Mouse (Mus musculus): ENCODE results near the gene Cep290. TPM values are rescaled to one million over a fixed set of nuclear protein-coding genes. Genes with fewer than 3 reads are reported as not detected.
A peak's percentile ranks its signal among the peaks of the same experiment; 100 is the strongest.
"Not testable (repeated sequence)": the region's sequence is repeated elsewhere in the genome, so short reads cannot be mapped to it uniquely, and the experiment has no call there.

Gene Cep290
- total RNA-seq (2021), result 1 to 10 TPM; 3.0 to 4.0 TPM

GRCm38 (mm10) chr10:100487097-100487978 is at the start of gene Cep290, which contains the start of gene Tmtc3:
Gene Cep290 (plus strand): TSS chr10:100487558.
Gene Tmtc3 (minus strand): TSS chr10:100487350.
- DNase-seq (ENCODE audit: low spot score), result peak; percentile 90
- intact Hi-C loops (cut with DNase I), result loop anchor here (2.0 to 5.0 kb wide), 2 partner anchors 100 to 1381 kb away; partner anchors contain the start of gene Poc1b

GRCm38 (mm10) chr10:100449394-100449793 is 38.0 kb upstream of the Cep290 start:
- DNase-seq (ENCODE audit: low spot score), result no peak
- intact Hi-C loops (cut with DNase I), result no loop called here

GRCm38 (mm10) chr10:100460515-100460914 is 26.8 kb upstream of the Cep290 start:
- intact Hi-C loops (cut with DNase I), result no loop called here
- DNase-seq (ENCODE audit: low spot score), result no peak

GRCm38 (mm10) chr10:100475040-100475439 is 12.3 kb upstream of the Cep290 start:
- intact Hi-C loops (cut with DNase I), result loop anchor here (1.0 kb wide), 1 partner anchor 833 kb away; no protein-coding TSS in a partner anchor
- no peak for DNase-seq (ENCODE audit: low spot score)

GRCm38 (mm10) chr10:100479538-100479937 is 7.8 kb upstream of the Cep290 start:
- no peak for DNase-seq (ENCODE audit: low spot score)
- intact Hi-C loops (cut with DNase I), result no loop called here

GRCm38 (mm10) chr10:100486701-100487096 is 659 bp upstream of the Cep290 start:
- intact Hi-C loops (cut with DNase I), result loop anchor here (2.0 to 5.0 kb wide), 2 partner anchors 101 to 1380 kb away; partner anchors contain the start of gene Poc1b
- no peak for DNase-seq (ENCODE audit: low spot score)

- intact Hi-C loops (cut with DNase I), result no loop called here
Observed at GRCm38 (mm10) chr10:100491916-100492315, 4.6 kb downstream of the Cep290 start.

GRCm38 (mm10) chr10:100498309-100498708 is 11.0 kb downstream of the Cep290 start:
- intact Hi-C loops (cut with DNase I), result no loop called here
- DNase-seq (ENCODE audit: low spot score), result no peak

More at GRCm38 (mm10) chr10:100491916-100492315, 4.6 kb downstream of the Cep290 start:
- DNase-seq (ENCODE audit: low spot score), result no peak

GRCm38 (mm10) chr10:100508170-100508569 is 20.8 kb downstream of the Cep290 start:
- no peak for DNase-seq (ENCODE audit: low spot score)
- intact Hi-C loops (cut with DNase I), result no loop called here

GRCm38 (mm10) chr10:100521617-100522016 is 34.3 kb downstream of the Cep290 start:
- intact Hi-C loops (cut with DNase I), result no loop called here
- DNase-seq (ENCODE audit: low spot score), result no peak

- no peak for DNase-seq (ENCODE audit: low spot score)
- intact Hi-C loops (cut with DNase I), result no loop called here
Observed at GRCm38 (mm10) chr10:100522330-100522729, 35.0 kb downstream of the Cep290 start.

- DNase-seq (ENCODE audit: low spot score), result no peak
- intact Hi-C loops (cut with DNase I), result no loop called here
Observed at GRCm38 (mm10) chr10:100524499-100525390, 37.4 kb downstream of the Cep290 start.

- intact Hi-C loops (cut with DNase I), result no loop called here
- no peak for DNase-seq (ENCODE audit: low spot score)
Observed at GRCm38 (mm10) chr10:100556566-100557175, 69.3 kb downstream of the Cep290 start.

- intact Hi-C loops (cut with DNase I); DNase-seq (ENCODE audit: low spot score): not testable (repeated sequence)
Observed at GRCm38 (mm10) chr10:100560194-100560883, 73.0 kb downstream of the Cep290 start.

GRCm38 (mm10) chr10:100564112-100564511 is 76.8 kb downstream of the Cep290 start:
- no peak for DNase-seq (ENCODE audit: low spot score)
- intact Hi-C loops (cut with DNase I), result no loop called here

GRCm38 (mm10) chr10:100571707-100572106 is 84.3 kb downstream of the Cep290 start:
- intact Hi-C loops (cut with DNase I), result no loop called here

GRCm38 (mm10) chr10:100574505-100575149 is 87.3 kb downstream of the Cep290 start:
- DNase-seq (ENCODE audit: low spot score), result no peak
- intact Hi-C loops (cut with DNase I), result no loop called here

More at GRCm38 (mm10) chr10:100571707-100572106, 84.3 kb downstream of the Cep290 start:
- no peak for DNase-seq (ENCODE audit: low spot score)

GRCm38 (mm10) chr10:100575294-100575693 is 87.9 kb downstream of the Cep290 start:
- intact Hi-C loops (cut with DNase I), result no loop called here
- DNase-seq (ENCODE audit: low spot score), result no peak

- DNase-seq (ENCODE audit: low spot score), result no peak
- intact Hi-C loops (cut with DNase I), result no loop called here
Observed at GRCm38 (mm10) chr10:100584178-100584577, 96.8 kb downstream of the Cep290 start.

All from heart, postnatal 25 days (tissue).